Mouse (Mus musculus) small intestine, adult 2 months (tissue): ENCODE measurements at regions not wholly inside any gene's neighbourhood (a gene's known extent, or its start where the extent isn't known, plus 50 kb on each side); places are given as distances from the start of the nearest gene placed in this dataset.

Source experiments
- CTCF ChIP-seq: fragments of 200-500 bp; IDR thresholded peaks from 2 replicates; pipeline ENCODE4 v1.5.1; 2012; ENCODE audit warnings: low read depth, mild to moderate bottlenecking, control low read depth, inconsistent platforms, low read length, moderate library complexity, mixed read lengths; ENCODE audit not compliant: insufficient replicate concordance, insufficient read length; ENCODE audit errors: extremely low read depth
- POLR2A ChIP-seq: fragments of 200-500 bp; IDR thresholded peaks from 2 replicates; pipeline ENCODE4 v1.6.1; 2012; ENCODE audit warnings: low read depth, mild to moderate bottlenecking, control low read depth, inconsistent platforms, low read length, moderate library complexity

- TF ChIP-seq POLR2A (no peak), CTCF (no peak)
These were observed 125.0 kb downstream of the Ndfip2 start for GRCm38 (mm10) chr14:105383382-105383781.
